Mouse (Mus musculus) cerebellum, postnatal 36 days (tissue): ENCODE results near the gene Slc12a8.

Experiments
- DNase-seq, 2 experiments: peaks; one replicate each; pipeline ENCODE4 v3.0.0; 2021 to 2022; ENCODE audit warnings: mixed read lengths in 2 of 2

Slc12a8 gene

DNA sequence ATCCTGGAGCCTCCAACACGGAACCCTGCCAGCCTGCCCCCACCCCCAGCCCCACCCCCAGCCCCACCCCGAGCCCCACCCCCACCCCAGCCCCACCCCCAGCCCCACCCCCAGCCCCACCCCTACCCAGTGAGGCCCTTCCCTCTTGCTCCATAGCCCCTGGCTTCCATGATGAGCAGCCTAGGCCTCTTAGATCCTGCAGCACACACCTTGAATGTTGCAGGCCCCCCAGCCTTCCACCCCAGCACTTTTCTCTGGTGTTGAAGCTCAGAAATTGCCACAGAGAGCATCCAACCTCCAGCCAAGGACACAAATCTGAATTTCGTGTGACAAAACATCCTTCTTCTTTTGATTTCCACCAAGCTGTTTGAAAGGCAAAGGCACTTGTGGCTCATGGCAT lies 104.7 kb downstream of the Slc12a8 start:
- DNase-seq = no peak

DNA sequence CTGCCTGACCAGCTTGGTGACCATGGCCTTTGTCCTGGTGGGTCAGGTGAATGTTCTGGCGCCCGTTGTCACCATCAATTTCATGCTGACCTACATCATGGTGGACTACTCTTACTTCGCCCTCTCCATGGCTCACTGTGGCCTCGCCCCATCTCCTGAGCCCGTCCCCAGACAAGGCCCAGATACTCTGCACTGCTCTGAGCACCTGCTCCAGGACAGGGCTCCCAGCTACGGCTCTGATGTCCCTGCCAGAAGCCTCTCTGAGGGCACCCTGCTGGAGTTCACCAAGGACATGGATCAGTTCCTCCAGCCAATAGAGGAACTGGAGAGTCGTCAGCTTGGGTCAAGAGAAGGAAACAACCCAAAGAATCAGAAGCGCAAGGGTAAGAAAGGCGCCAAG lies 107.5 kb downstream of the Slc12a8 start:
- no peak for DNase-seq

DNA sequence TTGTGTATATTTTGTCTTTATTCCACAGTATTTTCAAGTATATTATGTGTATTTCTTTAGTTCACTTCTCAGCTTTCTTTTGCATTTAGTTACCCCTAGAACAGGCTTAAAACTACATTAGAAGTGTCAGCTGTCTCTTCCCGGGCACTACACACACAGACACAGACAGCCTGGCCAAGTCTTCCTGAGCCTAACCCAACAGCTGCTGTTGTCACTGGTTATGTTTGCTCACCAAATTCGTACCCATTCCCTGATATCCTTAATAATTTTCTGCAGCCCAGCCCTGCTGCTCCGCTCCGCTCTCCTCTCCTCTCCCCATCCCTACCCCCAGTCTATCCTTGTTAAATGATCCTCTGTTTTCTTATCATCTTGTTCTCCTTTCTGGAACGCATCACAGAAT lies 112.4 kb downstream of the Slc12a8 start:
- no peak for DNase-seq

DNA sequence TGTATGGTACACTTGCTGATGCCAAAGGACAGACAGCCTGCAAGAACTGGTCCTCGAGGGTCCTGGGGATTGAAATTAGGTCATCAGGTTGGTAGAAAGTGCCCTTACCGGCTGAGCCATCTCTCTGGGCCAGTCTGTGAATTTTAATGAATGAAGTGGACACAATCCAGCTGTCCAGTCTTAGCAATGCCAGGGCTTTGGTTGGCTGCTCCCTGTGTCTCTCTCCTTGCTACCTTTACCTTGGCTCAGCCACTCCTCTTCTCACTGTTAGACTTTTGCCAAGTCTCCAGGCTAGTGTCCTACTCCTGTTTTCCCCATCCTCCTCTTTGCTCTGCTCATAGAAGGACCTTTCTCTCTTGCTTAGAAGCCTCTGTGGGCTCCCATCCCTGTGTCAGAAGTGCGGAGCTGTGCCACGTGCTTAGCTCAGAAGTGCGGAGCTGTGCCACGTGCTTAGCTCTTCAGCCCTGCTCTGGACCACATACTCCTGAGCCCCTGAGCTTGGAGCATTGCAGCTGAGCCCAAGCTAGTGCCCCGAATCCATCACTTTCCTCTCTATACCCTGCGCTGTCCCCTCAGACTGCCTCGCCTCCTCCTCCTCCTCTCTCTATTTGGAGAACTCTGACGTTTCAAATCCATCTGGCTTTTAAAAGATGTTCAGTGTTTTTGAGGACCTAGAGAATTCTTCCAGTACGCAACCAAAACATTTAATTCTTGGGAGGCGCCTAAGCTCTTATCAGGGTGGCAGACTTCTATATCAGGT lies 118.9 kb downstream of the Slc12a8 start:
- DNase-seq = no peak

DNA sequence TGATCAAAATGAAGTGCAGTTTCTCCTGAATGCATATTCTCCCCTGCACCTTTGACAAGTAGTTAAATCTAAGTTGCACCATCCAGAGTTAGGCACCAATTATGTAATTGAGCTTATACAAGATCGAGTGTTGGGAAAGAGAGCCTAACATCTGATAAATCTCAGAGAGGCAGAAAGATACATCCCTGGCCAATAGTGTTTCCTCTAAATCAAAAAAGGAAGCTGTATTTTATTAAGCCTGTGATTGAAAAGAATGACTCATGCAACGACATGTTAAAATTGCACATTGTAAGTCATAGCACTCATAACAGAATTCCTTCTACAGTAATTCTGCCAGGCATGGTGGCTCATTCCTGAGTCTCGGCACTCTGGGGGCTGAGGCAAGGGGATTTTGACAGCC lies 124.7 kb downstream of the Slc12a8 start:
- DNase-seq = no peak

DNA sequence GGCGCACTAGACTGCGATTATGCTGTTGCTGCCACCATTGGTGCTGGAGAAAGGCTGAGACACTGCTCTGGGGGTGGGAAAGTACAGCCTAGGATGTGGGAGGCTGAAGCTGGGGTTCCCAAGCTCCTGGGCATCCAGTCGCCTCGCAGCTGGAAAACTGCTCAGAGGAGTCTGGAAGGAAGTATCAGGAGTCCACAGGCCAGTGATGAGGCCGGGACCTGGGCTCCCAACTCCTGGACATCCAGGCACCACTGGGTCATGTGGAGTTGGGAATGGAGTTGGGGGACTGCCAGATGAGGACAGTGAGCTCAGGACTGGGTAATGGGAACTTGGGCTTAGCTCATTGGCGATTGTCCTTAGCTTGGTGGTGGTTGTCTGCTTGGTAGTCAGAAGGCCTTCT lies 136.0 kb downstream of the Slc12a8 start:
- no peak for DNase-seq

DNA sequence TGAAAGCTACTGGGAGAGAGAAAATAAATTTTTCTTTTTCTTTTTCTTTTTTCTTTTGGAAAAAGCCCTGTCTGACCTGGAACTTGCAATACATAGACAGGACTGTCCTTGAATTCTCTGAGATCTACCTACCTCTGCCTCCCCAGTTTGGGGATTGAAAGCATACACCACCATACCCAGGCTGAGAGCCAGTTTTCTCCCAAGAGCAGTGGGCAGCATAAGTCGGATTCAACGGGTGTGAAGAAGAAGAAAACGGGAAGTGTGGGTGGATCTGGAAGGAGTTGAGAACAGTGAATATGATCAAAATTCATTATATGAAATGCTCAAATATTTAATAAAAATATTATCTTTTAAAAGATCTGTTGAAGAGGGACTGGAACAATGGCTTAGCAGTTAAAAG lies 138.3 kb downstream of the Slc12a8 start:
- no peak for DNase-seq

DNA sequence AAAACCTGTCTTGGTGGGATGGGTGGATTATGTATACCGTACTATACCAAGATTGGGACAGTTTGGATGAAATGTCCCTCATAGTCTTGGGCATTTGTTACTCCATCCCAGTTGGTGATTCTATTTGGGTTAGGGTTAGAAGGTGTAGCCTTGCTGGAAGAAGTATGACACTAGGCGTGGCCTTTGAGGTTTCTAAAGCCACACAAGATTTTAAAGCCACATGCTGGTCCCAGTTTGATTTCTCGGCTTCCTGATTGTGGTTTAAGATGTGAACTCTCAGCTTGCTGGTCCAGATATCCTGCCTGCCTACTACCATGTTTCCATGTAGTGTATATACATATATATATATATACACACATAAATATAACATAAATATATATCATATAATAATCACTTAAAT lies 140.1 kb downstream of the Slc12a8 start:
- no peak for DNase-seq

DNA sequence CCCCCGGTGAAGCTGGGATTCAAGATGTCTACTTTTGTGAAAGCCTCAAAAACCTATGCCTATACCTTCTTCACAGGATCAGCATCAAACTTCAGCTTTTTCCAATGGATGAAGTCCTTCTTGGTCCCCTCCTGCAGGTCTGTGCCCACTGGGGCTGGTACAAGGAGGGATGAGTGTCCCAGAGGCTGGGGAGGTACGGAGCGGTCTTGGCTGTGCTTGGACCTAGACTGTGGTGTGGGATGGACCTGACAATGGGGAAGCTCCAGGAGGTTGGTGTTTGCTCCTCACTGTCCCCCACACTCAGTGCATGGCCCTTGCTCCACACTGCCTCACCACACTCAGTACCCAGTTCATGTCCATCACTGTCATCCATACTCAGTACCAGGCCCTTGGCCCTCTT lies 141.0 kb downstream of the Slc12a8 start:
- DNase-seq = no peak

DNA sequence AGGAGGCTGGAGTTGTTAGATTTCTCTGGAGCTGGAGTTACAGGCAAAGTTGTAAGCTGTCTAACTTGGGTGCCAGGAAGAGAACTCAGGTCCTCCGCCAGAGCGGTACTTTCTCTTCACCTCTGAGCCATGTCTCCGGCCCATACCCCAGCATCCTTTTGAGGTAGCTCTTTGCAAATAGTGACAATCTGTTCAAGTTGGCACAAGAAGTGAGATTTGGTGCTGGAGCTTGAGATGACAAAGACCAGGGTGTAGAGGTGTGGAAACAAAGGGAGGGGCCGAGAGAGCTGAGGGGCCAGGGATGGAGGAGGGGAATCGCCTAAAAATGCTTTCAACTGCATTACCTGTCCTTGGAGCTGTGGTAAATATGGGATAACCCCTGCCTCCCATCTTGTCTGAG lies 142.4 kb downstream of the Slc12a8 start:
- DNase-seq = peak; percentile 39 to 59

DNA sequence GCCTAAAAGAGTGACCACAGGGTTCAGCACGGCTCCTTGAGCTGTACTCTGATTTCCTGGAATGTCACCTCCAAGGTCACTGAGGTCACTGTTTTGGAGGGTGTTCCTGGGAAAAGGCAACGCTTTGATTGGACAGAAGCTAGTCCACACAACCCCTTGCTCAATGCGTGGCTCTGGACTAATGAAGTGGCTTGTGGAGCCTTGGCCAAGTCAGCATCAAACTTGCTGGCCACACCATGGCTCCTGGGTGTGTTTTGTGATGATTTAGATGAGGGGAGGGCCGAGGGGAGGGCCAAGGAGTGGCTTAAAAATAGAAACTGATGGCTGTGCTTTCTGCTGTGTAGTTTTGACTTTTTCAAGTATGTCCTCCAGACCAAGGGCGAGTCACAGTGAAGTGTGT lies 143.0 kb downstream of the Slc12a8 start:
- DNase-seq = no peak

DNA sequence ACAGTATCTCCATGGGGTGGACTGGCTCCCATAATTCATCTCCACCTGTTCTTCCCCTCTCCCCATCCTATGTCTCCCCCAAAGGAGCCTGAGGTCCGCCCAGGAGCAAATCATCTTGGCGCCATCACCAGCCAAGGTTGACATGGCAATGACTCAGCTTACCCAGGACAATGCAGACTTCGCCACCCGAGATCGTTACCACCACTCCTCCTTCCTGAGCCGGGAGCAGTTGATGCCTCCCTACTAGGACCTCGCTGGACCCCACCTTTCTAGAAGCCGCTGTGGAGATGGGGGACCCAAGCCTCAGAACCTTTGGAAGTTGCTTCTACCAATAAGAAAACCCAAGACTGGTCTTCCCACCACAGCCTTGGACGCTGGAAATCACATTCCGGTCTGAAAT lies 145.7 kb downstream of the Slc12a8 start:
- DNase-seq = no peak

DNA sequence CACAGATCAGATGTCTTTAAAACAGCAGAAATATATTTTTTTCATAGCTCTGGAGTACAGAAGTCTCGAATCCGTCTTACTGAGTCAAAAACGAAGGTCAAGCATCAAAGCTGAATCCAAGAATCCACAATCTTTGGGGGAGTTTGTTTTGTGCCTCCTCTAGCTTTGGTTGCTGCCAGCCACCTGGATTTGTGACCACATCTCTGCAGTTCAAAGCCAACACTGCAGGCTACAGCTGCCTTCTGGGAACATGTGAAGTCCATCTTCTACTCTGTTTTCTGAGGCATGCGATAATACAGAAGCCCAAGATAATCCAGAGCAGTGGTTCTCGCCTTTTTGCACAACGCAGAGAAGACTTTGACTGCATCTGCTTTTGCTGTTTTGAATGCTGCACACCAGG lies 149.1 kb downstream of the Slc12a8 start:
- DNase-seq = no peak

DNA sequence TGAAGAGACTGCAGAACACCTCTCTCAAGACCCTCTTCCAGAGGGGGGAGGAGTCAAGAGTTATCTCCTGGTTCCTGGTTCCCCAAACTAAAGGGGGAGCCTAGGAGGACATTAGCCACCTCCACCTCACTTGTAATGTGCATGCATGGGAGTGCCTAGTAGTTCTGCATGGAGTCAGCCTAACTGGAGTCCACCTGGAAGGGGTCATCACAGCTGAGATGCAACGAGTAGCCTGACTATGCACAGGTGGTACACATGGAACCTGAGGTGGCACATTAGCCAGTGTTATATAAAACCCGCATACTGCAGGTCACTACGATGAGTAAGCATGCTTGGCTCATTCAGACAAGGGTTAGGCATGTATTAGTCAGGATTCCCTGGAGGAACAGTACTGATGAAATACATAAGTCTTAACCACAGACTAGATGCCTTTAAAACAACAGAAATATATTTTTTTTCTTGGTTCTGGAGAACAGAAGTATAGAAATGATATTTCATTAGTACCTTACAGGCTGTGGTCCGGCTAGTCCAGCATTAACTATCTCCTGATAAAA lies 149.9 kb downstream of the Slc12a8 start:
- DNase-seq = no peak

DNA sequence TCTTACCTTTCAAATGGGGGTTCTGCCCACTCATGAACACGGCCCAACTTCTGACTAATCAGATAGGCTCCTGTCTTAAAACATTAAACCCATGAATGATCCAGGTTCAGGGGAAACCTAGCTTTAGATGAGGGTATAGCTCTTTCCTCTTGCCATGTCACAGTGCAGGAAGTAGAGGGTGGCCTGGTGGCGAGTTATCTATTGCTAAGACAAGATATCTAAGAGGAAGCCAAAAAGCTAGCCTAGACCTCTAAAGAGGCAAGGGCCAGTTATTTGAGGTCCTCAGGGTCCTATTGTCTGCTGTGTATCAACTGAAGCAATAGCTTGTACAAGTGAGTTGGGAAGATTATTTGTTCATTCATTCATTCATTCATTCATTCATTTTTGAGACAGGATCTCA lies 151.3 kb downstream of the Slc12a8 start:
- DNase-seq = no peak

DNA sequence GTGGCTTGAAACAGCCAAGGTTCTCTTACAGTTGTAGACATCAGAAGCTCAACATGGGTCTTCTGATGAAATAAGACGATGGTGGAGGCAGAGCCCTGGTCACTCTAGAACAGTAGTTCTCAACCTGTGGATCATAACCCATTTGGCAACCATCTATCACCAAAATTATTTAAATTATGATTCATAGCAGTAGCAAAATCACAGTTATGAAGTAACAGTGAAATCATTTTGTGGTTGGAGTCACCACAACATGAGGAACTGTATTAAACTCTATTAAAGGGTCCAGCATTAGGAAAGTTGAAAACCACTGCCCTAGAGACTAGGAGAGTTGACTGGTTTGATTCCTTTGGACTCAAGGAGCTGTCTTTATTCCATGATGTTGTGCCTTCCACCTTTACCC lies 151.9 kb downstream of the Slc12a8 start:
- DNase-seq = no peak

DNA sequence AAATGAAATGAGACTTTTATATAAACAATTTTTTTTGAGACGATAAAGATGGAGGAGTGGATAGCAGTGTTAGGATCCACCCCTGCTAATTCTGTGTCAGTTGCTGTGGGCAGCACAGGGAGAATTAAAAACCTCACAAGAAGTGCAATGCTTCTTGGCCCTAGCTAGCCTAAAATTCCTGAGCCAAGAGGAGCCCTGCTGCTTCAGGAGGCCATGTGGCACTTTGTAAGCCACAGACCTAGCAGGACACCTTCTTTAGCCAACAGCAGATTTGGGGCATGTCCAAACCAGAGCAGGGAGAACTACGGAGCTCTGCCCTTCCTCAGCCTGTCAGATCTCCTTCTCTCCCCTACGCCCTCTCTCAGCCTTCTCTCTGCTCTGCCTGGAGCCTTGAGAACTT lies 153.2 kb downstream of the Slc12a8 start:
- DNase-seq = peak; percentile 83 to 89

DNA sequence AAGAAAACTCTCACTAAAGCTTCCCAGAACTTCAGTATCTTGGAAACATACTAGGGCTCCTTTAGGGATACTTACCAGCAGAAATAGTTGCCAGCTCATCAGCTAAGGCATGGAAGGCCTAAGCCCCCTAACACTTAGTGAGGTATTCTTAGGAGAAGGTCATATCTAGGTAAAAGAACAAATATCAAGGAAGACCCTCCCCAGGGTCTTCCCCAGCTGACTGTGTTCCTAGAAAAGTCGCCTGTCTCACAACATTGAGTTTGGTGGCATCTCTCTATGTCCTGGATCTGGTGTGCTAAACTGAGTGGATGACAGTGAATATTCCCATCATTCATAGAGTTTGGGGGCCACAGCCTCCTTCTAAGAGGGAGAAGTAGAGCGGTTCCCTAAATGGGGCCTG lies 153.8 kb downstream of the Slc12a8 start:
- no peak for DNase-seq

DNA sequence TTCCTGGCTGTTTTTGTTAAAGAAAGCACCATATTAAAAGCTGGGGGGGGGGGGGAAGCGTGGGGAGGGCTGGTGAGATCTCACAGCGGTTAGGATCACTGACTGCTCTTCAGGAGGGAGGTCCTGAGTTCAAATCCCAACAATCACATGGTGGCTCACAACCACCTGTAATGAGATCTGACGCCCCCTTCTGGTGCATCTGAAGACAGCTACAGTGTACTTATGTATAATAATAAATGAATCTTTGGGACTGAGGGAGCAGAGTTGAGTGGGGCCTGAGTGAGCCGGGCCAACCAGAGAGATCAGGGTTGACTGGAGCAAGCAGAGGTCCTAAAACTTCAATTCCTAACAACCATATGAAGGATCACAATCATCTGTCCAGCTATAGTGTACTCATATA lies 155.1 kb downstream of the Slc12a8 start:
- DNase-seq = no peak

DNA sequence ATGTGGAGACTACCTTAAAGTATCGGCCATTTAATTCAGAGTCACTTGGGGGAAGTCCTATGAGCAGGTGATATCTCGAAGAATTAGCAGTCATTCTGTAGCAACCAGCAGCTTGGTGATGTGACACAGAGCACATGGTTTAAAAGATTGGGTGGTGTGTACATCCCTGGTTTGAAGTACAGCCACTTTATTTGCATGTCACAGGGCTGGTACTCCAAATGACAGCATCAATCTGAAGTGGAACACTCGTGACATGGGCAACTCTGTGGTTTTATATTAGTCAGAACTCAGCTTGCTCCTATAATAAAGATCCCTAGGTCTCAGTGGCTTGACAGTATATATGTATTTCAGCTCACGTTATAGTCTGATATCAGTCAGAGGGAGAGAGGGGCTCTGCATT lies 155.5 kb downstream of the Slc12a8 start:
- DNase-seq = no peak

DNA sequence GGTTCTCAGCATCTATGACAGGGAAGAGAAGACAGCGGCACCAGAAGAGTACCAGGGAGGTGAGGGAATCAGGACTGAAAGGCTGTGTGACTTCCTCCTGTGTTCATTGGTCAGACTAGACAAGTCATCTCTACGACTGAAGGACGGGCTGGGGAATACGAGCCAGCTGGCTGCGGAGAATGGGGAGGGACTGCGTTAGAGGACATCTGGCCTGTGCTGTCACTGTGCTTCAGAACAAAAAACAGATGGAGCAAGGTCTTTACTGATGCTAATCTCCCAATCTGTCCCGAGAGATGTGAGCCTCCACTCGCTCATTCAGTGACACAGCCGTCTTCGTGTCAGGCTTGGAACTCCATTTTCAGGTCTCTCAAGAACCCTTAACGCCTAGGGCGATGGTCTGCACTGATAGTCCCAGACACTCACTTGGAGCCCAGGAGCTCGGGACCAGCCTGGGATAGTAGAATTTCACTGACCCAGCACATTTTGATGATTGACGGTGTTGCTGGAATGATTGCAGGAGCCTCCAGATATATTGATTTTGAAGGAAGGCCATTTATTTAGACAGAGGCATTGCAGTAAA lies 156.5 kb downstream of the Slc12a8 start:
- no peak for DNase-seq

DNA sequence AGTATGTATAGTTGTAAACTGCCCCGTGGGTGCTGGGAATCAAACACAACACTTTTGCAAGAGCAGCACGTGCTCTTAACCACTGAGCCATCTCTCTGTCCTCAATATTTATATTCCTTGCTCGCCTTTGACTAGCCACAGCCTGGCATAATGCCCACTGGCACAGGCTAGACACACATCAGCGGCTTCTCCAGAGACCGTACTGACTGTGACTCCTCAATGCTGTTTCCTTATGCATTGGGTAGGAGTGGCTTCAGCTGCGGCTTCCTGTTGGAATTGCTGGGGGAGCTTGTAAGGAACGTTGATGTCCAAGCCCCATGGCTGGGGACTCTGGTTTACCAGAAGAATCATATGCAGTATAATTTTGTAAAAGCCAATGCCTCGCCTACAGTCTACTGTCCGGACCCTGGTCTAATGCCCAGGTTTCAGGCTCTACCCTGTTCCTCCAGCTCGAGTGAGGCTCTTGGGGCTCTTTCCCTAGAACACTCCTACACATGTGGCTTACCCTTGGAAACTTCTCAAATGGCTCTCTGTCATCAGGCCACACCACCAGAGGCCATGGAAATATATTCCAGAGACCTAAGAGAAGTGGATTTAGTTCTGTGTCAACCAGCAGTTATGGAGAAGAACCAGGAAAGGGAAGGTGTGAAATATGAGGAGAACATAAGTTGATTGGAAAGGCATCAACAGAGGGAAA lies 158.2 kb downstream of the Slc12a8 start:
- no peak for DNase-seq

DNA sequence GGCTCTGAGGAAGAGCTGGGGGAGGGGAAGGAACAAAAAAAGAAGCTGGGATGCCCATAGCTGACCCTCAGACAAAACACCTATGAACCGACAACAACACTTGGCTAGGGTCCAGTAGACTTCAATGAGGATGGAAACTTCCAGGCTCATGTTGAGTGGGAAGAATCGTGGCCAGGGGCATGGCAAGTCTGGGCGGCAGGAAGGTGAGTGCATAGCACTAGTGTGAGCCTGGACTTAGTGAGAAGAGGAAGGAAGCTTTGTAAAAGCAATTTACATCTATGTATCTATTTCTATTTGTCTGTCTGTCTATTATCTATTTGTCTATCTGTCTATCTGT lies 158.7 kb downstream of the Slc12a8 start:
- DNase-seq = no peak
